Mouse (Mus musculus) brain, embryonic 14.5 days (tissue): ENCODE results near the gene Nek8. TPM values are rescaled to one million over a fixed set of nuclear protein-coding genes. Genes with fewer than 3 reads are reported as not detected.

Experiments used
- DNase-seq: peaks from one replicate; pipeline ENCODE4 v3.0.0-alpha.2; 2011; ENCODE audit warnings: low read depth
- CTCF ChIP-seq: fragments of 200-500 bp; IDR thresholded peaks from 2 replicates; pipeline ENCODE4 v1.5.1; 2012; ENCODE audit warnings: inconsistent platforms, mild to moderate bottlenecking, moderate library complexity, borderline replicate concordance; ENCODE audit not compliant: insufficient read depth, insufficient read length; ENCODE audit errors: extremely low read depth
- POLR2A ChIP-seq: fragments of 200-500 bp; IDR thresholded peaks from 2 replicates; pipeline ENCODE4 v1.6.1; 2012; ENCODE audit warnings: mild to moderate bottlenecking, inconsistent platforms, borderline replicate concordance; ENCODE audit not compliant: poor library complexity, insufficient read depth, insufficient read length, severe bottlenecking; ENCODE audit errors: extremely low read depth
- polyA plus RNA-seq: library from polyadenylated mRNA; depleted of rRNA; stranded (reverse); fragments of >200 nt; gene quantifications from 2 replicates; pipeline ENCODE4 v1.2.3, GENCODE M21; 2012

The Nek8 gene
- polyA plus RNA-seq, 1 experiment, result 8.1 TPM

- DNase-seq, result no peak
- TF ChIP-seq CTCF, result no peak
- no peak for TF ChIP-seq POLR2A
Measured at GRCm38 (mm10) chr11:78180081-78180761, 3.7 kb upstream of the Nek8 start.

- TF ChIP-seq POLR2A (no peak), CTCF (no peak)
- no peak for DNase-seq
Measured at GRCm38 (mm10) chr11:78179438-78179999, 3.0 kb upstream of the Nek8 start.

- TF ChIP-seq CTCF (no peak), POLR2A (no peak)
- peak; percentile 90 for DNase-seq
Measured at GRCm38 (mm10) chr11:78178859-78179437, 2.5 kb upstream of the Nek8 start.

- peak; percentile 96 for DNase-seq
Measured at GRCm38 (mm10) chr11:78177903-78178858, 1.7 kb upstream of the Nek8 start.

GRCm38 (mm10) chr11:78177437-78177836 lies 962 bp upstream of the Nek8 start:
- DNase-seq, result no peak
- TF ChIP-seq POLR2A (no peak), CTCF (no peak)

More at GRCm38 (mm10) chr11:78177903-78178858, 1.7 kb upstream of the Nek8 start:
- TF ChIP-seq POLR2A, result no peak
- peak; percentile 97 for TF ChIP-seq CTCF

- DNase-seq, result no peak
- no peak for TF ChIP-seq CTCF
- no peak for TF ChIP-seq POLR2A
Measured at GRCm38 (mm10) chr11:78176905-78177331, 443 bp upstream of the Nek8 start.

GRCm38 (mm10) chr11:78175771-78176401 lies 589 bp downstream of the Nek8 start:
- no peak for DNase-seq
- TF ChIP-seq POLR2A (no peak), CTCF (no peak)

GRCm38 (mm10) chr11:78174506-78174905 lies 2.0 kb downstream of the Nek8 start:
- no peak for TF ChIP-seq CTCF
- no peak for TF ChIP-seq POLR2A
- DNase-seq, result no peak

GRCm38 (mm10) chr11:78172748-78173383 lies 3.6 kb downstream of the Nek8 start:
- TF ChIP-seq CTCF (no peak), POLR2A (no peak)
- no peak for DNase-seq
